Comparison of ENCODE assay signal across 27 mouse cellular contexts in the genomic region with DNA sequence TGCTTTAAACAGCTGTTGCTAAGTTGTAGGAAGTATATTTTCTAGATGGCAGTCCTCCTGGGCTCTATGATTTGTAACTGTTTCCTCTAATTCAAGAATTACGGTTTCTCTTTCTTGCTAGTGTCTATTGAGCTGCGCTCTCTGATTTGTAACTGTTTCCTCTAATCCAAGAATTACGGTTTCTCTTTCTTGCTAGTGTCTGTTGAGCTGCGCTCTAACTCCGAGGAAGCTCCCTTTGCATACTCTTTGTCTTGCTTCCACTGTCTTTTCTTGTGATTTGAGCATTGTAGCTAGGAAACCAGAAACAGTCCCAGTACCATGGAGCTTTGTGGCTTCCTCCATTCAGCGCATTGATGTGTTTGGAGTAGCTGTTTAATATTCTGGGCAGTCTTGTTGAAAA.
"Had no signal": no experiment of that assay in that cellular context is flagged by ENCODE, and none has a peak within 500 bp of the region (broad histone marks: within the 10 kb centered on the region; RNA-seq: fewer than 3 reads in every experiment).

No protein-coding gene starts in this region.

- H3K9me3 ChIP-seq: heart, embryonic 13.5 days; heart, embryonic 15.5 days; hindbrain, embryonic 13.5 days; hindbrain, embryonic 15.5 days; kidney, embryonic 15.5 days; limb, embryonic 10.5 days; limb, embryonic 12.5 days; liver, embryonic 13.5 days had no signal

- H3K4me1 ChIP-seq: heart, embryonic 13.5 days; hindbrain, embryonic 13.5 days; kidney, embryonic 15.5 days; limb, embryonic 10.5 days; limb, embryonic 12.5 days had no signal

- DNase-seq: gastrocnemius, postnatal 14 days; gastrocnemius, postnatal 36 days; heart, adult 11 months; heart, adult 2 months; heart, postnatal 14 days; heart, postnatal 36 days; kidney, adult 11 months; kidney, adult 2 months; kidney, adult 9 months; kidney, postnatal 14 days; kidney, postnatal 36 days; layer of hippocampus, adult 9-11 months; layer of hippocampus, postnatal 36 days; liver; liver, embryonic 13.5 days had no signal

- H3K4me2 ChIP-seq: heart, embryonic 11.5 days; heart, embryonic 13.5 days; heart, embryonic 15.5 days; hindbrain, embryonic 13.5 days; hindbrain, embryonic 15.5 days; kidney, embryonic 15.5 days; limb, embryonic 12.5 days; liver, embryonic 11.5 days; liver, embryonic 13.5 days had no signal

- H3K27ac ChIP-seq: heart, adult 2 months; heart, embryonic 13.5 days; heart, embryonic 15.5 days; hindbrain, embryonic 13.5 days; hindbrain, embryonic 15.5 days; hindbrain, postnatal 0 days; kidney, embryonic 15.5 days; kidney, postnatal 0 days; limb, embryonic 10.5 days; limb, embryonic 12.5 days; liver, embryonic 13.5 days had no signal

- H3K27me3 ChIP-seq: heart, embryonic 13.5 days; heart, embryonic 15.5 days; hindbrain, embryonic 13.5 days; hindbrain, embryonic 15.5 days; kidney, embryonic 15.5 days; limb, embryonic 12.5 days; liver, embryonic 13.5 days had no signal

- ATAC-seq: hindbrain, postnatal 0 days; intestine, embryonic 16.5 days had no signal

- H3K4me3 ChIP-seq: heart, adult 2 months; heart, embryonic 13.5 days; heart, embryonic 15.5 days; hindbrain, embryonic 13.5 days; hindbrain, embryonic 15.5 days; kidney, embryonic 15.5 days; limb, embryonic 10.5 days; limb, embryonic 12.5 days; liver, embryonic 13.5 days had no signal

- H3K9ac ChIP-seq: heart, embryonic 13.5 days; heart, embryonic 15.5 days; hindbrain, embryonic 13.5 days; hindbrain, embryonic 15.5 days; kidney, embryonic 15.5 days; limb, embryonic 12.5 days; liver, embryonic 13.5 days had no signal
